Mouse (Mus musculus) hindbrain, embryonic 16.5 days (tissue): ENCODE data around the gene 4931428L18Rik. TPM values are rescaled to one million over a fixed set of nuclear protein-coding genes. Genes with fewer than 3 reads are reported as not detected.

Source experiments
- ATAC-seq: fragments of 200-750 bp; cut with Nextera tagmentation; 2 replicates; pipeline ENCODE4 v1.8.0; 2017; ENCODE audit warnings: moderate TSS enrichment, moderate library complexity
- H3K27ac ChIP-seq: fragments of 300-500 bp; sonication (generic); 2 replicates; pipeline ENCODE4 v1.5.1; 2014; ENCODE audit warnings: low read depth, mild to moderate bottlenecking, control low read depth, low read length, moderate library complexity
- H3K27me3 ChIP-seq: fragments of 300-500 bp; sonication (generic); replicated peaks from 2 replicates; pipeline ENCODE4 v1.6.1; 2014; ENCODE audit warnings: low read length; ENCODE audit not compliant: control insufficient read depth, insufficient read depth
- H3K36me3 ChIP-seq: fragments of 300-500 bp; sonication (generic); 2 replicates; pipeline ENCODE4 v1.6.1; 2014; ENCODE audit warnings: mild to moderate bottlenecking, low read length, moderate library complexity, mixed read lengths; ENCODE audit not compliant: control insufficient read depth, insufficient read depth
- H3K4me1 ChIP-seq: fragments of 300-500 bp; sonication (generic); 2 replicates; pipeline ENCODE4 v1.6.1; 2014; ENCODE audit warnings: low read depth, low read length; ENCODE audit not compliant: control insufficient read depth, insufficient read depth
- H3K4me2 ChIP-seq: fragments of 300-500 bp; sonication (generic); 2 replicates; pipeline ENCODE4 v1.6.1; 2014; ENCODE audit warnings: mild to moderate bottlenecking, low read length, control low read depth, moderate library complexity
- H3K4me3 ChIP-seq: fragments of 300-500 bp; sonication (generic); 2 replicates; pipeline ENCODE4 v1.5.1; 2014; ENCODE audit warnings: mild to moderate bottlenecking, low read length, control low read depth, moderate library complexity
- H3K9ac ChIP-seq: fragments of 300-500 bp; sonication (generic); 2 replicates; pipeline ENCODE4 v1.6.1; 2014; ENCODE audit warnings: low read depth, mild to moderate bottlenecking, control low read depth, low read length, moderate library complexity
- H3K9me3 ChIP-seq: fragments of 300-500 bp; sonication (generic); 2 replicates; pipeline ENCODE4 v1.6.1; 2014; ENCODE audit warnings: mild to moderate bottlenecking, low read length, moderate library complexity; ENCODE audit not compliant: control insufficient read depth
- WGBS: fragments of 180-500 bp; shearing (Covaris S2); extraction: QIAGEN DNeasy Blood & Tissue Kit; methylation state at CpG from one replicate; pipeline ENCODE4 v1.1.7; 2014; 5-methylcytosine and 5-hydroxymethylcytosine counted together
- polyA plus RNA-seq: library from polyadenylated mRNA; unstranded; fragments of >200 nt; fragmentation: Nextera tagmentation; extraction: Ambion mirVana; gene quantifications from 2 replicates; pipeline ENCODE4 v1.2.1, GENCODE M21; 2015

Gene 4931428L18Rik
- not detected in 2 replicates for polyA plus RNA-seq

- no peaks in the 10 kb centered on the region for H3K4me1 ChIP-seq
- ATAC-seq: no peak
- H3K9me3 ChIP-seq: no peaks in the 10 kb centered on the region
- 93% methylated on average over 7 of the region's 7 CpGs for WGBS
- H3K9ac ChIP-seq: no peak within 1 kb of the TSS
- no peak within 1 kb of the TSS for H3K4me2 ChIP-seq
- no peaks in the 10 kb centered on the region for H3K27me3 ChIP-seq
- H3K4me3 ChIP-seq: no peak within 1 kb of the TSS
- no peak within 1 kb of the TSS for H3K27ac ChIP-seq
- H3K36me3 ChIP-seq: no peaks in the 10 kb centered on the region
These were observed at the start of gene 4931428L18Rik, which contains the start of gene Pih1d3 for GRCm38 (mm10) chr1:31222564-31222963. Gene 4931428L18Rik (minus strand): TSS chr1:31222684. Gene Pih1d3 (plus strand): TSS chr1:31222838.

GRCm38 (mm10) chr1:31260218-31260923 lies 37.9 kb upstream of the 4931428L18Rik start:
- no peaks in the 10 kb centered on the region for H3K36me3 ChIP-seq
- no peak overlapping the region for H3K27ac ChIP-seq
- no peaks in the 10 kb centered on the region for H3K9me3 ChIP-seq
- no peak overlapping the region for H3K9ac ChIP-seq
- H3K27me3 ChIP-seq: no peaks in the 10 kb centered on the region
- no peak for ATAC-seq
- H3K4me1 ChIP-seq: no peaks in the 10 kb centered on the region
- WGBS: 79% methylated on average over 10 of the region's 10 CpGs
- H3K4me2 ChIP-seq: no peak overlapping the region
- H3K4me3 ChIP-seq: no peak overlapping the region

- ATAC-seq: peak; percentile 95
- H3K27ac ChIP-seq: no peak overlapping the region
These were observed 11.0 kb upstream of the 4931428L18Rik start for GRCm38 (mm10) chr1:31233319-31234036.

DNA sequence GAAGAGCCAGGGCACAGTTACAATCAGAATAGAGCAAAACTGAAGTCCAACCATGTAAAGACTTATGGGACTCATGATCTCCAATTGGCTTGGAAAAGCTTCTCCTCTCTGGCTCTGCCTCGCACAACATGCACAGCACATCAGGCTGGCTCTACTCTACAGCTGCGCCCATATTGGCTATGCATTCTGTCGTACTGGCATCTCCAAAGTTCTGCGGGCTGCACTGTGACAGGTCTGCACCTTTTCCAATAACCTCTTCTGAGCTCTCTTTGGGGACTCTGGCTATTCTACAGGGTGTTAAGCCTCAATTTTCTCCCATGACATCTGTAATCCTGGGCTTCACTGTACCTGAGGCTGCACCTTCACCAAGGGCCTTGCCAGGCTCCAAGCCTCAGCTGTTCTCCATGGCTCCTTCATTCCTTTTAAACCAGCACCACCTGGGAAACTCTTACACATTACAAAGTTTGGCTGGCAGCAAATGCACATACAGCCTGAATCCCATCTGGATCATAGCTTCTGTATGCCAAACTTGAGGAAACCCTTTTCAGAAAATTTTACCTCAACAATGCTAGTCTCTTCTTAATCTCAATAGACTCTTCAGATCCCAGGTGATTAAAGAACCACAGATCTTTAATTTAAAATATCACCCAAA lies 1.8 kb downstream of the 4931428L18Rik start:
- Histone ChIP-seq H3K4me1 (no peaks in the 10 kb centered on the region), H3K9me3 (no peaks in the 10 kb centered on the region), H3K27me3 (no peaks in the 10 kb centered on the region), H3K4me2 (no peak overlapping the region), H3K4me3 (no peak overlapping the region), H3K36me3 (no peaks in the 10 kb centered on the region), H3K27ac (no peak overlapping the region), H3K9ac (no peak overlapping the region)
- WGBS: 94% methylated on average over 4 of the region's 4 CpGs
- ATAC-seq: no peak

More at GRCm38 (mm10) chr1:31233319-31234036, 11.0 kb upstream of the 4931428L18Rik start:
- Histone ChIP-seq H3K9ac (no peak overlapping the region), H3K36me3 (no peaks in the 10 kb centered on the region), H3K4me3 (no peak overlapping the region), H3K27me3 (no peaks in the 10 kb centered on the region), H3K4me2 (no peak overlapping the region), H3K9me3 (no peaks in the 10 kb centered on the region), H3K4me1 (0 out of 2 replicates have a peak, but pooled peaks cover 2% of the 10 kb centered on the region)

DNA sequence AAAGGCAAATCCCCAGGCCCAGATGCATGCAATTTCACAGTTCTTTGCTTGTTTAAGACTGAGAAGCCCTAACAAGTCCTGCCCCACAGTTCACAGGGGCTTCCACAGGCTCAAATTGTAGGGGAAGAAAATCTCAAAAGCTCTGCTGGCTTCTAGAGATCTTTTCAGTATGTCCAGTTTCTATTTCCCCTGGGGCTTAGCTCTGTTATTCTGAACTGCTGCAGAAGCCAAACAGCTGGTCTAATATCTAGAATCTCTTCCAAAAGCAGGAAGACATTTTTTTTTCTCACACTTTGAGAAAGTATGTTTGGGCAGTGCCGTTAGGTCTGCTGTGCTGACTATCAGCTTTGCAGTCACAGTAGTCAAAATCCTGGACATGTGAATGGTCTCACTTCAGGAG lies 7.7 kb downstream of the 4931428L18Rik start:
- Histone ChIP-seq H3K4me2 (no peak overlapping the region), H3K36me3 (no peaks in the 10 kb centered on the region), H3K9ac (no peak overlapping the region), H3K4me3 (no peak overlapping the region), H3K4me1 (no peaks in the 10 kb centered on the region), H3K27me3 (no peaks in the 10 kb centered on the region), H3K9me3 (no peaks in the 10 kb centered on the region), H3K27ac (no peak overlapping the region)
- ATAC-seq: no peak
- 68% methylated on average over 1 of the region's 1 CpGs for WGBS

GRCm38 (mm10) chr1:31210144-31210543 lies 12.3 kb downstream of the 4931428L18Rik start:
- Histone ChIP-seq H3K27ac (no peak overlapping the region), H3K4me2 (no peak overlapping the region), H3K27me3 (no peaks in the 10 kb centered on the region), H3K9ac (no peak overlapping the region), H3K4me3 (no peak overlapping the region), H3K36me3 (no peaks in the 10 kb centered on the region), H3K9me3 (no peaks in the 10 kb centered on the region), H3K4me1 (no peaks in the 10 kb centered on the region)
- 2% methylated on average over 5 of the region's 5 CpGs for WGBS
- peak; percentile 81 for ATAC-seq

DNA sequence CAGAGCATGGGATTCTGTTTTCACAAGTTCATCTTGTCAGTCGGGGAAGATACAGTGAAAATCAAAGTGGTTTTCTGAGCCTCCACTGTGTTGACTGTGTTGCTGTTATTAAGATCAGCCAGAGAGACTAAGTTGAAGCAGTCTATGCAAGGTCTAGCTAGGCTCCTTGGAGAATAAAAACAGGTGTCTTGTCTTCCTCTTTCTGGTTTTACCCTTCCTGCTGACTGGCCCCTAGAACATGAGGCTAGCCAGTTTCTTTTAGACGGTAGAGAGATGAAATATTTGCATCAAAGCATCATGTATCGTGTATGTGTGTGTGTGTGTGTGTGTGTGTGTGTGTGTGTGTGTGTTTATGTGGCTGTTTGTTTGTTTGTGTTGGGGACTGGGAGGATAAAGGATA lies 16.7 kb downstream of the 4931428L18Rik start:
- Histone ChIP-seq H3K4me3 (no peak overlapping the region), H3K9me3 (peaks cover 2% of the 10 kb centered on the region; the same call in 1 of the 2 replicates), H3K27ac (no peak overlapping the region), H3K4me2 (no peak overlapping the region), H3K9ac (no peak overlapping the region), H3K36me3 (no peaks in the 10 kb centered on the region), H3K27me3 (no peaks in the 10 kb centered on the region), H3K4me1 (no peaks in the 10 kb centered on the region)
- WGBS: 80% methylated on average over 3 of the region's 3 CpGs
- ATAC-seq: no peak

DNA sequence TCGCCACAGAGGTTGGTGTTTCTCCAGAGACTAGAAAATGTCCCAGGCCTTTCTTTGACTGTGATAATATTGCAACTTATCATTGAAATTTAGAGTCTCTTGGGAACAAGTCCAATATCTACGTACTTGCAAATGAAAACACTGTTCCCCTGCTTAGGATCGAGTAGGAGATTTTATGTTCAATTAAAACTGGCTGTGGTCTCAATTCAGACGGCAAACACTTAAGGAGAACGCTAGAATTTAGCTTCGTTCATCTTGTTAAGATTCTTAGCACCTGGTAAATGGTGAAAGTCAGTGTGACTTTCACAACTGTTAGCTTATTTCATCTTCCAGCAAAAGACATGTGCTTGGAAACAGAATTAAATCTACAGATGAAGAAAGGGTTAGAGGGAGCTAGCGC lies 17.1 kb downstream of the 4931428L18Rik start:
- no peak overlapping the region for H3K4me2 ChIP-seq
- no peaks in the 10 kb centered on the region for H3K27me3 ChIP-seq
- no peak overlapping the region for H3K9ac ChIP-seq
- no peak for ATAC-seq
- 59% methylated on average over 7 of the region's 7 CpGs for WGBS
- no peaks in the 10 kb centered on the region for H3K4me1 ChIP-seq
- no peak overlapping the region for H3K4me3 ChIP-seq
- H3K9me3 ChIP-seq: peaks cover 2% of the 10 kb centered on the region; the same call in 1 of the 2 replicates
- H3K36me3 ChIP-seq: no peaks in the 10 kb centered on the region
- H3K27ac ChIP-seq: no peak overlapping the region

DNA sequence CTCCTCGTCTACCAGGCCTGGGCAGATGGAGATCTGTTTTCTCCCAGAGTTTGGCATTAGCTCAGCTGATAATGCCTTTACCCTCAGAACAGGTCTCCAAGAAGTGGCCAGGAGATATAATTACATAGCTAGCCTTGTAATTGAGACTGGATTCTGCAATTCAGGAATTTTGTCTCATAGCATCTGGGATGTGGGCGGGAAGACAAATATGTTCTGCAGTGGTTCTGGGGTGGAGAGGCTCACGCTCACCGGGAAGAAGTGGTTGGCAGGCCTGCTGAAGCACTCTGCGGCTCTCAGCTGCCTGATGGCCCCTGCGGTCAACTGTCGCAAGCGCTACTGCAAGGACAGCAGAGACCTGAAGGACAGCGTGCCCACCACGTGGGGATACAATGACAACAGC lies 18.7 kb downstream of the 4931428L18Rik start:
- no peak for ATAC-seq

More for the DNA sequence above, 18.7 kb downstream of the 4931428L18Rik start:
- H3K9ac ChIP-seq: no peak overlapping the region
- H3K4me1 ChIP-seq: no peaks in the 10 kb centered on the region
- no peak overlapping the region for H3K27ac ChIP-seq
- no peak overlapping the region for H3K4me3 ChIP-seq
- H3K4me2 ChIP-seq: no peak overlapping the region
- H3K9me3 ChIP-seq: peaks cover 2% of the 10 kb centered on the region; the same call in 1 of the 2 replicates
- H3K27me3 ChIP-seq: no peaks in the 10 kb centered on the region
- H3K36me3 ChIP-seq: no peaks in the 10 kb centered on the region
- 92% methylated on average over 10 of the region's 10 CpGs for WGBS
